Mouse (Mus musculus): ENCODE data around the gene Snta1.

Snta1 gene

DNA sequence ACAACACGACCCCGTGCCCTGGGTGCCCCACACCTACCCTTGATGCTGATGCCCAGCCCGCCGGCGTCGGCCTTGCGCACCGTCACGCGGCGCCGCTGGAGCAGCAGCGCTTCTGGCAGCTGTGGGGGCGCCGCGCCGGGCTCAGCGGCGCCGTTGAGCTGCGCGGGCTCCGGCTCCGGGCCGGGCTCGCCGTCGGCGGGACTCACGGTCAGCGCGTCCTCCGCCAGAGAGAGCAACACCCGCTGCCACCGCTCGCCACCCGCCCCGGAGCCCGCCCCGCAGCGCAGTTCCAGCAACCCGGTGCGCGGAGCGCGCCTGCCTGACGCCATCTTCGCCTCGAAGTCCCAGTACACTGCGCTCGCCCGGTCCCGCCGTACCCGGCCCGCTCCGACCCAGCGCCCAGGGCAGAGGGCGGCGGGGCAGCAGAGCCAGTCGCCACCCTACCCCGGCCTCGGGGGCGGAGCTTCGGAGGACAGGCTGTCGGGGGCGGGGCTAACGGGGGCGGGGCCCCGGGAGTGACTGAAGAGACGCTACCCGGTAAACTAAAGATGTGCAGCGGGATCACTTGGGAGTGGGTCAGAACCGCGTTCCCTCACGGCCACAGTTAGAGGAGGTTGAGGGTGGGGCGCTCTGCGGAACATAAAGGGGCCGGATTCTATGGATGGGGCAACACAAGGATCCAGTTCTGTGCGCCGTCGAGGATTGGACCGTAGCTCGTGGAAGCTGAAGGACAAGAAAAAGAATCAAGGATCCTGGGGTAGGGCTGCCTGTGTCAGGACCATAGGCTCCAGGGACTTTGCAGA lies at the start of gene Snta1:
Gene Snta1 (minus strand): TSS at position 457 of the 803 bp plus-strand sequence.
- DNase-seq (ENCODE audit: low spot score): peak; percentile 81

DNA sequence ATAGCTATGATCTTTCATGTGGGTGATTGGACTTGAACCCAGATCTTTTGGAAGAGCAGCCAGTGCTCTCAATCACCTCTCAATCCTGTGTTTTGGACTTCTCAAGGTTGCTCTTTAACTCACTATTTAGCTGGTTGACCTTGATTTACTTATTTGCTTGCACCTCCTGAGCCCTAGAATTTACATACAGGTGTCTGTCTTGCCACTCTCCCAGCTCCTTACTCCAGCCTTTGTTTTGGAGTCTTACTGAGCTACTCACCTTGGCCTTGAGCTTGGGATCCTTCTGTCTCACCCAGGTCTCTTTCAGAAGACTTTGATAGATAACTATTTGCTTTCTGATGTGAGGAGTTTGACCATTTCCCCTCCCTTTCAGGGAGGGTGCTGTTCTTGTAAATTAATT lies 48.7 kb upstream of the Snta1 start:
- no peak for DNase-seq (ENCODE audit: low spot score)

DNA sequence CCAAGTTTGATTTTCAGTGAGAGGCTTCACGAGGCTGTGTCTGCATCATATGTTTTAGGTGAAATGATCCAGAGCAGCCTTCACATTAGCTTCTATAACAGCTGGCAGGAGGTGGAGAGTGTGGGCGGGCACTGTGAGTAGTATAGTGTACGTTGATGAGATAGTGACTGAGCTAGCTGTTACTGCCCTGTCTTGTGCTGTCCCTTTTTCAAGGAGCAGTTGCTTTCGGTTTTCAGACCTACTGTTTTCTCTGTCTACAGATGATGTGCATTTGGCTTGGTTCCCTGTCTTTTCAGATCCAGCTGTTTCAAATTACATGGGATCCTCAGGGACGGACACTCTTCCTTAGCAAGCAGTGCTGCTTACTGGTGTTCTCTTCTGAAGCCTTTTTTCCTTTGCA lies 47.9 kb upstream of the Snta1 start:
- DNase-seq (ENCODE audit: low spot score): no peak

DNA sequence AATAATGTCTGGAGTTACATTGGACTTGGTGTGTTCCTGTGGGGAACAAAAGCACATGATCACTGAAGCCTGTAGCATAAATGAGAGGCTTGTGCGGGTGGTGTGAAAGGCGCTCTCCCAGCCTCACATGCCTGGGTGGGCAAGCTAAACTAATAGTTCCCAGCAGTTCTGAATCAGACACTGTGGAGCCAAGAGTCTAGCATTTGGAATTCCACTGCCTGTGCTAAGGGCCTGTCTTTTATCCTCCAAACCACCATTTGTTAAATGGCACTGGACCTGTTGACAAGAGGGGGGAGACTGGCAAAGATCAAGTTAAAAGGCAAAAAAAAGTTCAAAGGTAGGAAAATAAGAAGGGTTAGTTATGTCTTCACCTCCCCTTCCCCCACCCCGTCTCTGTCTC lies 46.7 kb upstream of the Snta1 start:
- DNase-seq (ENCODE audit: low spot score): no peak

DNA sequence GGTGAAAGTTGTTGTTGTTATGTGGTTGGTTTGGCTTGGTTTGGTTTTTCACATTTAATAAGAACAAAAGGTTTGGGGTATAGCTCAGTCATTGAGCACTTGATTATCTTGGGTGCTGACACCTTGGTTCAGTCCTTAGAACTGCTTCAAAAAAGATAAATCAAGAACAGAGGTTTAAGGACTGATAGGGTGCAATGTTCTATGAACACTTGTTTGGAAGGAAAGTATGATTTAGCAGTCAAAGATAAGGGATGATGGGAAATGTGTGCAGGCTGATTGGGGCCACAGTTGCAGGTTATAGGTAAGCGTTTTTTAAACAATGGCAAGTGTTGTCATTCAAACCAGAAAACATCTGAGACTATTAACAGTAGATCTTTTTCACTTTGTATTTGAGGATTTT lies 46.2 kb upstream of the Snta1 start:
- no peak for DNase-seq (ENCODE audit: low spot score)

DNA sequence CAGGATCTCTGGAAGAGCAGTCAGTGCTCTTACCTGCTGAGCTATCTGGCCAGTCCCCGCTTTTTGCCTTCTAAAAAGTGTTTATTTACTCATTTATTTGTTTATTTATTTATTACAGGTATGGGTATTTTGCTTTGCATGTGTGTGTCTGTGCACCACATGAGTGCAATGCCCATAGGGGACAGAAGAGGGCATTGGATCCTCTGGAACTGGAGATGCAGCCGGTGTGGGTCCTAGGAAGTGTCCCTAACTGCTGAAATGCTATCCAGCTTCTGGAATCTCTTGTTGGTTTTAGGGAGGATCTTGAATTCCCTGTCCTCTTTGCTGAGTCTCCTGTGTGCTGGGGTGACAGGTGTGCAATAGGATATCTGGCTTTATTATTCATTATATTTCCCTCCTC lies 45.1 kb upstream of the Snta1 start:
- DNase-seq (ENCODE audit: low spot score): no peak

DNA sequence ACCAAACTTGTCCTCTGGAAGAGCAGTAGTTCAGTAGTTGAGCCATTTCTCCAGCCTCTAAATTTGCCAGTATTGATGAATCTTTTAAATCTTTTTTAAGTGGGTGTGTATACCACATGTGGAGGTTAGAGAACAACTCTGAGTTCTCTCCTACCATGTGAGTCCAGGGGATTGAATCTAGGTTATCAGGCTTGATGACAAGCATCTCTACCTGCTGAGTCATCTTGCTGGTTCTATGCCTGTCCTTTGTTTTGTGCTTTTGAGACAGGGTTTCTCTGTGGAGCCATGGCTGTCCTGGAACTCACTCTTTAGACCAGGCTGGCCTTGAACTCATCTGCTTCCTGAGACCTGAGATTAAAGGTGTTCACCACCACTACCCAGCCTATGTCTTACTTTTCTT lies 40.7 kb upstream of the Snta1 start:
- DNase-seq (ENCODE audit: low spot score): no peak

DNA sequence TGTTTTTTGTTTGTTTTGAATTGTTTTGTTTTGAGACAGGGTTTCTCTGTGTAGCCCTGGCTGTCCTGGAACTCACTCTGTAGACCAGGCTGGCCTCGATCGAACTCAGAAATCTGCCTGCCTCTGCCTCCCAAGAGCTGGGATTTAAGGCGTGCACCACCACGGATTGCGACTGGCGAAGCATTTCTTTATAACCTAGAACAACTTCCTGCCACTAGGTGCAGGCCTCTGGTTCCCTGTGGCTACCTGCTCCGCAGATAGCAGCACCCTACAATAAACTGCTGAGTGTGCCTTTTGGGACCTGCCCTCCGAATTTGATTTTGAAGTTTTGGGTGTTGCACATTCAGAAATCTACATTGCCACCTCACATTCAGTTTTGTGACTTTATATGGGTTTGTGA lies 39.9 kb upstream of the Snta1 start:
- no peak for DNase-seq (ENCODE audit: low spot score)

DNA sequence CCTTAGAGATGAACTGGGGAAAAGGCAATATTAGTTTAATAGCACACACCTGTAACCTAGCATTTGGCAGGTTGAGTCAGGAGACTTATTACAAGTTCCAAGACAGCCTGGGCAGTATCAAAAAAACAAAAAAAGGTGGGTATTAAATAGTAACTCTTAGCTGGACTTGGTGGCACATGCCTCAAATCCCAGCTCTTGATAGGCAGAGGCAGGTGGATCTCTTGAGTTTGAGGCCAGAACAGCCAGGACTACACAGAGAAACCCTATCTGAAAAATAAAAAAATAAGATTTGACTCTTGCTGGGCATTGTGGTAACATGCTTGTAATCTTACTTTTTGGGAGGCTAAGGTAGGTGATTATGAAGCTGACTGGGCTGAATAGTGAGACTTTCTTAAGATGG lies 32.6 kb upstream of the Snta1 start:
- no peak for DNase-seq (ENCODE audit: low spot score)

DNA sequence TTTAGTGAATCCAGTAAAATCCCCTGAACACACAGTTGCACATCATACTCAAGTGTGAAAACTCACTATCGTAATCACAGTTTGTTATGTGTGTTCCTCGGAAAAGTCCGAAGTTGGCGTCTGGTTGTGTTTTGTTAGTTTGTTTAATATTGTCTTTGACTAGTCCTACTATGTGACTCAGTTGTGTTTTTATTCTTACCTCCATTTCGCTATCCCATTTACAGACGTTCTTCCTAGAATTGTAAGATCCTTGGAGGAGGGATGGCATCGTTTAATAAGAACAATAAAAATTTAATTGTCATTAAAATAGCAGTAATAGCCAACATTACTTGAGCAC lies 29.3 kb upstream of the Snta1 start:
- no peak for DNase-seq (ENCODE audit: low spot score)

DNA sequence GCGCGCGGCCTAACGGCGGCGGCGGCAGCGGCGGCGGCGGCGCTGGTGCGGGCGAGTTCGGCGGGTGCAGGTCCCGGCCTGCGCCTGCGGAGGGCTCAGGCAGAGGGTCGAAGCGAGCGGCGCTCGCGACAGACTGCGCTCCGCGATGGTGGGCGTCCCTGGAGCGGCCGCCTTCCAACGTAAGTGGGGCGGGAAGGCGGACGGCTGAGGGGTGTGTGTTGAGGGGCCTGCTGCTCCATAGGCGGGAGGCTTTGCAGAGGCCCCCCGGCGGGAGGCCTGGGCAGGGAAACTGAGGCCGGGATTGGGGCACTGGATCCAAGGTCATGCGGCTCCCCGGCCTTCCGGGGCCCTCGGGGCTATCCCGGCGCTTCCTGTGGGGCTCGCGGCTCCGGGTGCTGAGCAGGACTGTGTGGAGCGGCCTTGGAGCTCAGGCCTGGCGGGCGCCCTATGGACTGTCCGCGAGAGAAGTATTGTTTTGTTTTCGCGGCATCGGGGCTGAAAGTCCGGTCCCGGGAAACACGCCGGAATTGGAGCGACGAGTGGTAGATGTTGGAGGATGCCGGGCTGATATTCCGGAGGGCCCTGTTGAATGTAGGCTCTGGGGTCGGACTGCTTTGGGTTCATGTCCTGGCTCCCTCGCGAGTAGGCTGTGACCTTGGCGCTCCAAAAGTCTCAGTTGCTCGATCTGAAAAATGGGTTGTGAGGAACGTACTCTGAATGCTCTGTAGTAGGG lies 28.7 kb upstream of the Snta1 start, which contains the start of gene Cbfa2t2:
Gene Cbfa2t2 (plus strand): TSS at position 24 of the 733 bp plus-strand sequence.
- peak; percentile 49 for DNase-seq (ENCODE audit: low spot score)

DNA sequence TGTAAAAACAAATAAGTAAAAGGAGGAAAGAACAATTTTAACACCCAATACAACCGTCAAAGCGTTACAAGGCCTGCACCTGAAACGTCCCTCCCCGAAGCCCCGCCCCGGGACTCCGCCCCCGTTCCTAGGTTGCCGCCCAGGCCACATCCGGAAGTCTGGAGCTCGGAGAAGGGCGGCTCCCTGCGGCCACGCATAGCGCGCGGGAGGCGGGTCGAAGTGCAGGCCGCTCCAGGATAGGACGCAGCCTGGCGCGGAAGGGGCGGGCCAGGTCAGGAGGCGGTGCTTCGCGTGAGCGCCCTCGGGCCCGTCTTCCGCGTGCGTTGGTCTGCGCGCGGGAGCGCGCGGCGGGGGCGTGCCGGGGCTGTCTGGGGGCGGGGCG lies 28.2 kb upstream of the Snta1 start:
- DNase-seq (ENCODE audit: low spot score): peak; percentile 93

DNA sequence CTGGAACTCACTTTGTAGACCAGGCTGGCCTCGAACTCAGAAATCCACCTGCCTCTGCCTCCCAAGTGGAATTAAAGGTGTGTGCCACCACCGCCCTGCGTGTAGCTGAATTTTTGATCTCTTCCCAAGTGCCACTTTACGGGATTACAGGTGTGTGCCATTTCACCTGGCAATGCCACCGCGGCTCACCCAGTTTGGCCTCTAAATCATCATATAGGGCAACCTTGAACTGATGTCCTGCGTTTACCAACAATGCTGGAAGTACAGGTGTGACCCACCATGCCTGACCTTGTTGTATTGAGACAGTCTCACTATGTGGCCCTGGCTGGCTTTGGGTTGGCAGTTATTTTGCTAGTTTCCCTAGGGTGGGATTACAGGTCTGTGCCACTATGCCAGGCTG lies 26.8 kb upstream of the Snta1 start:
- DNase-seq (ENCODE audit: low spot score): no peak

DNA sequence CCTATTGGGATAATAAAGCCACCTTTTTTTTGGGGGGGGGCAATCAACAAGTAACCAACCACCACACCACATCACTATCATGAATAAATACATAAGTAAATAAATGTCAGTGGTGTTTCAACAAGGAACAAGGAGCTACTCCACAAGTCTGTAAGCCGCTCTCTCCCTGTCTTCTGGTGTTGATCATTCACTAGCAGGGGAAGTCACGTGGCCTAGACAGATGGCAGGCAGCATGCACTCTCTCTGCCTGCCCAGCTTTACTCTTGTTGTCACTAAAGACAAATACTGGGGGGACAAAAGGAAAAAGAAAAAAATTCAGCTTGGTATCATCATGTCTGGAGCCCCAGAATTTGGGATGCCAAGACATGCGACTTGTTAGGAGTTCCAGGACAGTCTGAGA lies 25.5 kb upstream of the Snta1 start:
- DNase-seq (ENCODE audit: low spot score): no peak

DNA sequence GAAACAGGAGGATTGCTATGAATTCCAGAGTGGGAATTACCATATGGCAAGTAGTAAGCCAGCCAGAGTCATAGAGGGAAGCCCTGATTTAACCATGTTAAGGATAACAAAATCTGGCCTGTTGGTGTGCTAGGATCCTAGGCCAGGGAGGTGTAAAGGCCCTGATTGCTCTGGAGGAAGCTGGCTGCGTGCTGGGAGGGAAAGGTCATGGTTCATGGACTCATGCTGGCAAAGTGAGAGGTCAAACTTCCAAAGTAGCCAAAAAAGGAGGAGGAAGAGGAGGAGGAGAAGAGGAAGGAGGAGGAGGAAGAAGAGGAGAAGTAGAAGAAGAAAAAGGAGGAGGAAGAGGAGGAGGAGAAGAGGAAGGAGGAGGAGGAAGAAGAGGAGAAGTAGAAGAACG lies 24.8 kb upstream of the Snta1 start:
- DNase-seq (ENCODE audit: low spot score): no peak

DNA sequence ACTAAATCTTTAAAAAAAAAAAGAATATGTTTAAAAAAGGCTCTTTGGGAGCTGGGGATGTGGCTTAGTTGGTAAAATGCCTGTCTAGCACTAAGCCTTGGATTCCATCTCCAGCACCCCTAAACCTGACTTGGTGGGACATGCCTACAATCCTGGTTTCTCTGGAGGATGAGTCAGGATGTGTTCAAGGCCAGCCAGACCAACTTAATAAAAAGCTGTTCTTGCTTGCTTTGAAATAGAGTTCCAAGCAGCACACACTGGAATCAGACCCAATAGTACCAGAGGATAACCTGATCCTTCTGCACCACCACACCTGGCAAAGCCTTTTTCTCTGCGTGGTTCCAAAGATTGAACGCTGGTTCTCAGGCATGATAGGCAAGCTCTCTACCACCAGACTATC lies 22.7 kb upstream of the Snta1 start:
- no peak for DNase-seq (ENCODE audit: low spot score)

DNA sequence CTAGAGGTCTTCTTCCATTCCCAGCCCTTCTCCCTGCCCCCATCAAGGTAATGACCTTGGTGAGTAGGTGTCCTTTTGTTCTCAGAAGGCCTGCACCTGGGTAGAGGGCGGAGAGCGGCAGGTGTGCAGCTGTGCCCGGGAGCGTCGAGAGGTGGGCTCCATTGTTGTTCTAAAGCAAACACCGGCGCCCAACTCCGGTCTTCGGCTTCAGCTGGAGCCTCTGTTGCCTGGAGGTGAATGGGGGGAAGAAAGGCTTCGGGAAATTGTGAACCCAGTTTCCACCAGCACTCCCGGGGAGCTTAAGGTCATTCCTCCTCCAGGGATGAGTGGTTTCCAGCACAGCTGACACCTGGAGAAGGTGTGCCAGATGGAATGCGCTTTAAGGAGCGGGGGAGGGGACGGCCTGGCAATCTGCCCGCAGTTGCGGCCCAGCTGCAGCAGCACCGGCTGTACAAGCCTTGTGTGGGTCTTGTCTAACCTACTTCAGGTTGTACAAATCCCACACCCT lies 20.0 kb upstream of the Snta1 start:
- peak; percentile 39 for DNase-seq (ENCODE audit: low spot score)

DNA sequence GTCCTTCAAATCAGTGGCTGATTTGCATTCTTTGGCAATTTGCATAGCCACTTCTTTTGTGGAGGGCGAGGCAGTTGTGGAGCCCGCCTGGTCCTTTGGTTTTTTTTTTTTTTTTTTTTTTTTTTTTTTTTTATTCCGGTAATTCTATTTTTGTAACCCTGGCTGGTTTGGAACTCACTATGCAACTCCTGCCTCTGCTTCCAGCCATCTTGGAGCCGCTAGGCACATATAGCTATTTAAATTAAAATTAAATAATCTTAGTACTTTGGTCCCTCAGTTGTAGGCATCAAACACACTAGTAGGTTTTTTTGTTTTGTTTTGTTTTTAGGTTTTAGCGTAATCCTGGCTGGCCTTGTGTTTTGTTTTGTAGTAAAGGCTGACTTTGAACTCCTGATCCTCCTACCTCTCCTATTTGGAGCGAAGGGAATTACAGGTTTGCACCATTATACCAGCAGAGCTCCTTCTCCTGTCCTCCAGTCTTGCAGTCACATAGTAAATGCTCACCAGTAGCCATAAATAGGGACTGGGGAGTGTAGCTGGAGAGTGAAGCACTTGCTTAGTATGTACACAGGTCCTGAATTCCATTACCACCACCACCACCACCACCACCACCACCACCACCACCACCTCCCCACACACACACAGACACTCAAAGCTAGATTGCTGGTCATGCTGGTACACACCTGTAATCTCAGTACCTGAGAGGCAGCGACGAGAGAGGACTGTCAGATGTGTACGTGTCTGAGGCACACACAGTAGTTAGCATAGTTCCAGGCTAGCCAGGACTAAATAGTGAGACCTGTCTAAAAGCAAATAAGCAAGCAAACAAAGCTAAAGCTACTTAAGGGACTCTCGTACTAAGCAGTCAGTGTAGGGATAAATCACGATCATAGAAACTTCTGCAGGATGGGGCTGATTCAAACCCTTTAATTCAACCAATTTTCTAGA lies 19.3 kb upstream of the Snta1 start:
- no peak for DNase-seq (ENCODE audit: low spot score)

DNA sequence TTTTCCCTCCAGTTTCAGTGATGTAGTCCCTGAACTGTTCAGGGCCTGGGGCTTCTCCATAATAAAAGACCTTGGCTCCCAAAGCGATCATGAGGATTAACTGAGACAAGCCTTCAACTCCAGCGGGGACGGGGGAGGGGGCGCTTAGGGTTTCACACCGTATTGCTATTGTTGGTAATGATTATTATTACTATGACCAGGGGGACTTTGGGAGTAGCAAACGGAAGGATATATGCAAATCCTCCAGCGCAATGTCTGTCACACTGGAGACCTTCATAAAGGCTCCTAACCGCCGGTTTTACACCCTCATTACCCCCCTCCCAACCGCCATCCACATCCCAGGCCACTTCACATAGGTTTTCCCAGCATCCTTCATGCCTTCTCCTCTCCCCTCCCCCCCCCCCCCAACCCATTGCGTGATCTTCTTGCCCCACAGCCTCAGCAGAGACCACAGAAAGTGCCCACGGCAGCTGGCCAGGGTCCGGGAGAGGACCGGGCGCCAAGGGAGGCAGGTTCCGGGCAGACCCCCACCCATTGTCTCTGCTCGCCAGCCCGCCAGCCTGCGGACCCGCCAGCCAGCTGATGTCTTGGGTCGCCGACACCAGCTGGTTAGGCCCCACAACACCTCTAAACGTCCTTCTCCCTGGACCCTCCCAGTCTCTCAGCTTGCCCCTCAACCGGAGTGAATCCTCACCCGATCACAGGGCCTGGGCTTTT lies 18.4 kb upstream of the Snta1 start:
- DNase-seq (ENCODE audit: low spot score): no peak

DNA sequence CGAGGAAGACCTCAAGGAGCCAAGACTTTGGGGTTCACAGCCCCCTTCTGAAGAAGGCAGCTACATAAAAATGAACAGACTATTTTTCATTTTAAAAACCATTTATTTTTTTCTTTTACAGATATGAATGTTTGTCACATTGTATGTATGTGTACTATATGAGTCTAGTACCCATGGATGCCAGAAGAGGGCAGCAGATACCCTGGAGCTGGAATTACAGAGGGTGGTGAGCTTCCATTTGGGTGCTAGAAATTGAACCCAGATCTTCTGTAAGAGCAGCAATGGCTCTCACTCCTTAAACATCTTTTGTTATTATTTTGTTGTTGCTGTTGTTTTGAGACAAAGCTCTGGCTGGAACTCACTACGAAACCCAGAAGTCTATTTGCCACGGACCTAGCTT lies 17.6 kb upstream of the Snta1 start:
- no peak for DNase-seq (ENCODE audit: low spot score)

DNA sequence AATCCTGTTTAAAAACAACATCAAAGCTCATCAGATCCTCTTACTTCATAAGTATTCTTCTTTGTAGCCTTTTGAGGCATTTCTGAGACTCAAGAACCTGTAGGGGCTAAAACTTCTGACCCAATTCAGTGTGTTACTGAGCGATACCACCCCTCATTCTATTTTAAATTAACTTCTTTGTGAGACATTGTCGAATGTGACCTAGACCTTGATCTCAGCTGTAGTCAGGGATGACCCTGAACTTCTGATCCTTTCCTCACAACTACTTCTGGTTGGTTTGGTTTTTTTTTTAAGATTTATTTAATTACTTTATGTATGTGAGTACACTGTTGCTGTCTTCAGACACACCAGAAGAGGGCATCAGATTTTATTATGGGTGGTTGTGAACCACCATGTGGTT lies 15.6 kb upstream of the Snta1 start:
- DNase-seq (ENCODE audit: low spot score): no peak

DNA sequence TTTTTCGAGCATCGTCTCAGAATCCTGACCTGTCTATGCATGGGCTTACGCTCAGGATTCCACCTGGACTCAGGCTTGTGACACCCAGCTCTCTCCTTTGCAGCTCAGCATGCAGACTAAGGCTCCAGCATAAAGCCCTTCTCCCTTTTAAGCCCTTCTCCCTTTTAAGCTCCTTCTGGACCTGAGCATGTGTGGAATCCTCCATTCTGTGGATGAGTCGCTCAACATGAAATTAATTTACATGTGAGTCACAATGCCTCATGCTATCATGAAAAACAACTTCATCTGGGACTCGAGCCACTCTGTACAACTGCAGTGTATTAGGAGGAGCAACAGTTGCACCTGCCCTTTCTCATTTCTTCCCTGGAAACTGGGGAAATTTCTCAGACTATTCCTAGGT lies 14.3 kb upstream of the Snta1 start:
- DNase-seq (ENCODE audit: low spot score): no peak
